Mouse (Mus musculus) central nervous system, embryonic 11.5 days (tissue): Measurements from ENCODE around the gene Pde6c. TPM values are rescaled to one million over a fixed set of nuclear protein-coding genes. Genes with fewer than 3 reads are reported as not detected.

Experiments used
- polyA plus RNA-seq: library from polyadenylated mRNA; depleted of rRNA; stranded (reverse); fragments of >200 nt; gene quantifications from 2 replicates; pipeline ENCODE4 v1.2.3, GENCODE M21; 2012; rRNA removed

The Pde6c gene
- 0.20 and 0.48 TPM in 2 replicates for polyA plus RNA-seq

GRCm38 (mm10) chr19:38132481-38132880 lies at the start of gene Pde6c:
Pde6c (plus strand) TSS chr19:38132781.

GRCm38 (mm10) chr19:38096858-38097758 lies 35.5 kb upstream of the Pde6c start, which contains the start of gene Ffar4:
Ffar4 (plus strand) TSS chr19:38097071.

GRCm38 (mm10) chr19:38125219-38125610 lies 7.4 kb upstream of the Pde6c start, which contains the start of gene Rbp4:
Rbp4 (minus strand) TSS chr19:38125281.

GRCm38 (mm10) chr19:38223905-38224684 lies 91.5 kb downstream of the Pde6c start, which contains the start of gene Fra10ac1:
Fra10ac1 (minus strand) TSS chr19:38224156.

Other genes with a start within 250 kb of the Pde6c start
- gene Myof, start 89.2 kb upstream of the Pde6c start, polyA plus RNA-seq = 5.8 and 10.6 TPM in 2 replicates
- 44.7 and 61.9 TPM in 2 replicates for gene Cep55, start 77.8 kb upstream of the Pde6c start, polyA plus RNA-seq
- 0.17 and 0.20 TPM in 2 replicates for gene Ffar4, start 35.7 kb upstream of the Pde6c start, polyA plus RNA-seq
- 29.2 and 93.5 TPM in 2 replicates for gene Rbp4, start 7.5 kb upstream of the Pde6c start, polyA plus RNA-seq
- gene Fra10ac1, start 91.4 kb downstream of the Pde6c start, polyA plus RNA-seq = 38.2 and 53.9 TPM in 2 replicates
- 1.1 and 2.1 TPM in 2 replicates for gene Lgi1, start 131.8 kb downstream of the Pde6c start, polyA plus RNA-seq